Mouse (Mus musculus) brain, embryonic 14.5 days (tissue): Measurements from ENCODE around the gene Tex19.1. TPM values are rescaled to one million over a fixed set of nuclear protein-coding genes. Genes with fewer than 3 reads are reported as not detected.
A peak's percentile ranks its signal among the peaks of the same experiment; 100 is the strongest.
"Not testable (repeated sequence)": the region's sequence is repeated elsewhere in the genome, so short reads cannot be mapped to it uniquely, and the experiment has no call there.

ENCODE experiments used
- DNase-seq: peaks from one replicate; pipeline ENCODE4 v3.0.0-alpha.2; 2011; ENCODE audit warnings: low read depth
- CTCF ChIP-seq: fragments of 200-500 bp; IDR thresholded peaks from 2 replicates; pipeline ENCODE4 v1.5.1; 2012; ENCODE audit warnings: inconsistent platforms, mild to moderate bottlenecking, moderate library complexity, borderline replicate concordance; ENCODE audit not compliant: insufficient read depth, insufficient read length; ENCODE audit errors: extremely low read depth
- POLR2A ChIP-seq: fragments of 200-500 bp; IDR thresholded peaks from 2 replicates; pipeline ENCODE4 v1.6.1; 2012; ENCODE audit warnings: mild to moderate bottlenecking, inconsistent platforms, borderline replicate concordance; ENCODE audit not compliant: poor library complexity, insufficient read depth, insufficient read length, severe bottlenecking; ENCODE audit errors: extremely low read depth
- polyA plus RNA-seq: library from polyadenylated mRNA; depleted of rRNA; stranded (reverse); fragments of >200 nt; gene quantifications from 2 replicates; pipeline ENCODE4 v1.2.3, GENCODE M21; 2012; rRNA removed

The Tex19.1 gene
- polyA plus RNA-seq = not detected in 2 replicates

DNA sequence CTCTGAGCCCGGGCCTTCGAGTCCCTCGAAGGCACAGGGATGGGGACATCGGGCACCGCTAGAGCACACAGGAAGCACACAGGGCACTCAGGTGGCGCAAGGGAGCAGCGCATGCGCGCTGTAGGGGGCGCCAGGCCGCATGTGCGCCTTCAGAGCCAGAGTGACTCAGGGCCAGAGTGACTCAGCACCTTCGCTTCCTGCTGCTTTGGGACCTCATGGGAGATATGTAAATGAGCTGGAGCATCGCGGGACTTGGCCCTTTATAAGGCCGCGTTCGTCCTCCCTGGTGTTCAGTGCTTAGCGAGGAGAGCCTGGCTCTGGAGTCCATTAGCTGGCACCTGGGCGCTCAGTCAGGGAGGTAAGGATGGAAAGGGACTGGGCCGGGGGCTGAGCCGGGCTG is at the start of gene Tex19.1:
Gene Tex19.1 (plus strand): TSS at position 279 of the 400 bp plus-strand sequence.
- DNase-seq = no peak
- no peak for TF ChIP-seq CTCF
- TF ChIP-seq POLR2A = no peak

DNA sequence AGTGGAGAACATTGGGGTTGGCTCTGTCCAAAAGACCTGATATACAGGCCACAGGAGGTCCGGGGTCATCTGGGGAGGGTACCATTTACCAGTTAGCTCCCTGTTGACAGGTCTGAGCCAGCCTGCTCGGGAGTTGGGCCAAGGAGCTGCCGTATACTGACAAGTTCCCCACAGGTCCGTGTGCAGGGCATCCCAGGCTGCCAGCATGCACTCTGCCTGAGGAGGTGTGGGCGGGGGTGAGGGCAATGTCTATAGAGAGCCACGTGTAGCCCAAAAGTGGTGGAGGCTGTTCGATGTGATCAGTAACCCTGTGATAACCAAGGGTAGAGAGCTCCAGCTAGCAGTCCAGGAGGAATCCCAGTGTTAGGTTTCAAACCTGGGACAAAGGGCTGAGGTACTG is 46.2 kb upstream of the Tex19.1 start:
- no peak for TF ChIP-seq CTCF
- no peak for TF ChIP-seq POLR2A
- no peak for DNase-seq

DNA sequence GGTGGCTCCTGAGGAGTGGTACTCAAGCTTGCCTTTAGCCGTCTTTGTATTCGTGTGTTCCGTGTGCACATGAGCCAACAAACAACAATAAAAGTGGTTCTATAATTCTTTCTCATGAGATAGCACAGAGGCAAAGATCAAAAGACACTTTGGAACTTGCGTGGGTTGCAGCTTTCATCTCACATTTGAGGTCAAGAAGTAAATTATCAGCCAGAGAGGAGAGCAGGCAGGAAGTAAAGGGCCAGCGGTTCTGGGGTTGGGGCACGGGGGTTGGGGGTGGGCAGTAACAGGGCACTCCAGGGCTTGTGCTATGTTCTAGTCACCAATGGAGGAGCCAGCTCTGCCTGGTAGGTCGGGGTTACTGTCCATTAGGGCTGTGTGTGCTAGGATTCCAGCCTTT is 45.3 kb upstream of the Tex19.1 start:
- DNase-seq = no peak
- no peak for TF ChIP-seq CTCF
- TF ChIP-seq POLR2A = no peak

DNA sequence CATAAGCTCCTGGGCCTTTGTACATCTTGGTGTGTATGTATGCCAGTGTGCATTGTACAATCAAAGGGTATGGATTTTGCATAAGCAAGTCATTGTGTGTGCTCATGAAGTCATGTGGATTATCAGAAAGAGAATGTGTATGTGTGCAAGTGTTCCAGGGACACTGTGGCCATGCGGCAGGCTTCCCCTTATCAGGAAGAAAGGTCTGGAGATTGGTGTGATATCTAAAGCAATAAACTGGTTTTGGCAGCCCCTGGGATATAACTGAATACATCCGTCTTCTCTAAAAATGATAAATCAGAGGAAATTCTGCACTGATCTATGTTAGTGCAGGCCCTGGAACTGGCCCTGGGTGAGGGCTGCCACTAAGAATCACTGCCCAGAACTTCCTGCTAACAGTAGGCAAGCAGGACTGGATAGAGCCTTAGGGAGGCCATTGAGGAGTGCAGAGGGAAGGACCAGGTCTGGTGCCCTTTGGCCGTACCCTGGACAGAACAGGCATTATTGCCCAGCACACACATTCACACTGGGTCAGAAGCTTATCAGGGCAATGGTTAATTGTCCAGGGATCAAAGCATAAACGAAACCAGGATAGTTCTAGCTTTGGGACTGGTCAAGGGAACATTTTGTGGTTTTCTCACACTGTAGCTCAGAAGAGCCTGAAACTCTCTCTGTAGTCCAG is 44.7 kb upstream of the Tex19.1 start:
- TF ChIP-seq POLR2A (no peak), CTCF (no peak)
- no peak for DNase-seq

DNA sequence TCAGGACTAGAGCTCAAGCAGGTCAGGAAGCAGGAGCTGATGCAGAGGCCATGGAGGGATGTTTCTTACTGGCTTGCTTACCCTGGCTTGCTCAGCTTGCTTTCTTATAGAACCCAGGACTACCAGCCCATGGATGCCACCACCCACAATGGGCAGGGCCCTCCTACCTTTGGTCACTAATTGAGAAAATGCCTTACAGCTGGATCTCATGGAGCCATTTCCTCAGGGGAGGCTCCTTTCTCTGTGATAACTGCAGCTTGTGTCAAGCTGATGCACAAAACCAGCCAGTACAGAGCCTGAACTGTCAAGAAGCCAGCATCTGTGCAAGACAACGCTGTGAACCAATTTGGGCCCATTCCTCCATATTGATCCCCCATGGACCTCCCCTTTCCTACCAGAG is 38.7 kb upstream of the Tex19.1 start:
- DNase-seq = not testable (repeated sequence)

DNA sequence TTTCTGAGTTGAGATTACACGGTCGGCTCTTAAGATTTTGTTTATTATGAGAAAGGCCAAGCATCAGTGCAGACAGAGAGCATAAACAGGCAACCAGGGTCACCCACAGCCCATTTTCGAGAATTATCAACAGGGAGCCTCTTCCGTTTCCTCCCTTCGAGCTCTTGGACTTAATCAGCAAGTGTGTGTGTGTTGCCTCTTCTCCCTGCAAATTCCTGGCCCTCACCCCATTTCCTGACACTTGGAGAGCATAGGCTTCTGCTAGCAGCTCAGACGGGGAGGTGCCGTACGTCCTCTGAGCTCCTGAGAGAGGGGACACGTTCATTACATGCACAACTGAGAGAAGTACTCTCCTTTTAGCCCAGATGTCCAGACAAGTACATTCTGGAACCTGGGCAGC is 37.9 kb upstream of the Tex19.1 start:
- DNase-seq = peak; percentile 21
- TF ChIP-seq CTCF (no peak), POLR2A (no peak)

DNA sequence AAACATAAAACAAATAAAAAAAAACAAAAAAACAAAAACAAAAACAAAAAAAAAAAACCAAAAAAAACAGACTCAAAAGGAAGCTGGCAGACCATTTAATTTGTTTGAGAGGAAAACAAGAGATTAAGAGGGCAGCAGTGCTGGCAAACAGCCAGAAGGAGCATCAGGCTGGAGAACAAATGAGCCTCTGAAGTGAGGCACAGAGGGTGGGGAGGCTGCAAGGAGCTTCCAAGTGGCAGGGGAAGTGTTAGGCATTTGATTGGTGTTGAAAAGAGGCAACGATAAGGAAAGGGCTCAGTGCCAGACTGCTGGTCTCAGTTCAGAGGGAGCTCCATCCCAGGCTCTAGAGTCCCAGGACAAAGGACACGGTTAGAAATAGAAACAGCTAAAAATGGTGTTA is 36.0 kb upstream of the Tex19.1 start:
- peak; percentile 96 for DNase-seq
- TF ChIP-seq CTCF = no peak
- no peak for TF ChIP-seq POLR2A

DNA sequence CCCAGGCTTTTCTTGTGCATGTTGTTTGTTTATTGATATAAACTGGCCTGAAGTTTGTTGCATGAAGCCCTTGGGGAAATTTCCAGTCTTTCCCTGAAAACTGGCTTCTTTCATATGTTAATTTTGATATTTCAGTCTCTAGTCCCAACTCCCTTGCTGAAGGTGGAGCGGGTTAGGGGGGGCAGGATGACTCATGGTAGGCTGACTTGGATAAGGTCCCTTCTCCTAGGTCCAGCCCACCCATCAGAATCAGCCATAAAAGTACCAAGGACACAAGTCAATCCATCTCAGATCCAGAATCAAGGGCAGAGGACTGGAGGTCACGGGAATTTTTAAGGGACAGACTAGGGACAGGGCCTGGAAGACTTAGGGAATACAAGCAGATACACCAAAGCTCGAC is 34.9 kb upstream of the Tex19.1 start:
- TF ChIP-seq POLR2A = no peak
- no peak for TF ChIP-seq CTCF
- DNase-seq = peak; percentile 20

DNA sequence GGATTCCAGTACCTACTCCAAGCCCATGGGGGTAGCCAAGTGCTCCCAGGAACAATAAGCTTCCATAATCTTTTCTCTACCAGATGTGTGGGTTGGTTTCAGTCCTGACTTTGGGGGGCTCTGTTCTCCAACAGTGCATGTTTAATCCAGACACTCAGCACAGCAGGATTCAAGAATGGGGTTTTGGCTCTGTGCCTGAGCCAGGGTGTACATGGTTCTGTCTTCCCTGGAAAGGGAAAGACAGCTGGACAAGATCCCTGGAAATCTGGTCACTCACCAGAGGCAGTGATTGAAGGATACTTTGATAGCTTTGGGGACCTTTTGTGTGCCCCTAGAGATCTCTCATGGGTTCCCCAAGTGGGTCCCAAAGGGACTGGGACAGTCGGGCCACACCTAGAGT is 34.3 kb upstream of the Tex19.1 start:
- DNase-seq = peak; percentile 19
- no peak for TF ChIP-seq POLR2A
- TF ChIP-seq CTCF = no peak

DNA sequence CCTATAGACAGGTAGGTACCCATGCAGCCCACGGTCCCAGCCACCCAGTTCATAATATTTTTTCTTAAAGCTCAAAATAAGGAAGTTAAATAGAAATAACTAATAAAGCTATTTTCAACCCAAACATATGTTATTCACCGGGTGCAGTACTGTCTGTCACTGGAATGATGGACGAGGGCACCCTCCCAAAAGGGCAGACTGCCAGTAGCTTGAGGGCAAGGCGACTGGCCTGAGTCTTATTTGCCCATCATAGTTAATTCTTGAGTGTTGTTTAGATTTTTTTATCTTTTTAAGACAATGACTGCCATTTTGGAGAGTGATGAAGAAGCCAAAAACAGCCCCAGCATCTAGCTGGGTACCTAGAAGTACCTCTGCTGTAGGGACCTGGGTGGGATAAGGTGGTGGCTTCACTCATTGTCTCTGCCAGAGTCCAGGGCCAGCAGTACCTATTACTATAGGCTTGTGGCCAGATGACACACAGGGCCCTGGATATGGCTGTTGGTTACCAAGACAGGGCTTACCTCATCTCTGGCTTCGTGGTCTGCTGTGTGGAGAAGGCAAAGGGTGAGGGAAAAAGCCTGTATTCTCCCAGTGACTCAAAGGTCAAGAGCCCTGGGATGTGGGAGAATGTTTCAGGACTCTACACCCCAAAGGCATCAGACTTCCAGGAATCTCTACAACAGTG is 33.7 kb upstream of the Tex19.1 start:
- TF ChIP-seq POLR2A = no peak
- no peak for TF ChIP-seq CTCF
- DNase-seq = peak; percentile 33

DNA sequence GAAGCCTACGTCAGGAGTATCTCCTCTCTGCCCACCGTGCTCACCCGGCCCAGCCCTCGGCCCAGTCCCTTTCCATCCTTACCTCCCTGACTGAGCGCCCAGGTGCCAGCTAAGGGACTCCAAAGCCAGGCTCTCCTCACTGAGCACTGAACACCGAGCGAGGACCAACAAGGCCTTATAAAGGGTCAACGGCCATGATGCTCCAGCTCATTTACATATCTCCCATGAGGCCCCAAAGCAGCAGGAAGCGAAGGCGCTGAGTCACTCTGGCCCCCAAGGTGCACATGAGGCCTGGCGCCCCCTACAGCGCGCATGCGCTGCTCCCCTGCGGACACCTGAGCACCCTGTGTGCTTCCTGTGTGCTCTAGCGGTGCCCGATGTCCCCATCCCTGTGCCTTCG is 27.8 kb upstream of the Tex19.1 start:
- TF ChIP-seq CTCF = no peak
- TF ChIP-seq POLR2A = no peak
- DNase-seq = no peak

DNA sequence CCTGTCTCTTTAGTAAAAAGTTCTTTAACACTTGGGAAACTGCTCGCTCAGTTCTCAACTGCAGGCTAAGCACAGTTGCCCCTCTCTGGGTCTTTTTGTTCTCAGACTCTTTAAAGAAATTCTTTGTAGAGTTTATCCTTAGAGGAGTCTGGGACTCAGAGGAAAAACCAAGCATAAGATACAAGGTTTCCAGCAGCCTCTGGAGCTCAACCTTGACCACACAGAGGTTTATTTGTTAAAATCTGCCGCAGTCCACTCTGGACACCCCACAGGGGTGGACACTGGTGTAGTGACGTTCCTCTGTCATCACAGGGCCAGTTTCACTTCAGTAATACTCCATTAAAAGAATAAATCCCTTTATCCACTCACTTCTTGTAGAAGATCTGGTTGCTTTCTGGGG is 27.4 kb upstream of the Tex19.1 start, which contains the start of gene Tex19.2:
Gene Tex19.2 (minus strand): TSS at position 101 of the 400 bp plus-strand sequence.
- no peak for TF ChIP-seq CTCF
- no peak for TF ChIP-seq POLR2A
- DNase-seq = no peak

DNA sequence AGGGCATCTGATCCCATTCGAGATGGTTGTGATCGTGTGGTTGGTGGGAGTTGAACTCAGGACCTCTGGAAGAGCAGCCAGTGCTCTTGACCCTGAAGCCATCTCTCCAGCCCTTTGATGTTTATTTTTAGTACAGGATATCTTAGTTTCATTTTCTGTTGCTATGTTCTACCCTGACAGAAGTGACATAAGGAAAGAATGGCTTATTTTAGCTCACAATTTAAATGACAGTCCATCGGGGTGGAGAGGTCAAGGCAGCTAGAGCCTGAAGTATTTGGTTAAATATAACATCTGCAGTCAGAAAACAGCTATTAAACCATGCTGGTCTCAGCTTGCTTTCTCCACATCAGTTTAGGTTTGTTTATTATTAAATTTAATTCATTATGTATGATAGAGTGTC is 24.8 kb upstream of the Tex19.1 start:
- DNase-seq = no peak
- TF ChIP-seq CTCF = no peak
- TF ChIP-seq POLR2A = no peak
